ENCODE assay signal across 12 mouse cellular contexts in genomic region chr4:154639591-154640442, GRCm38 (mm10). TPM values are rescaled to one million over a fixed set of nuclear protein-coding genes. Genes with fewer than 3 reads are reported as not detected.
A peak's percentile ranks its signal among the peaks of the same experiment; 100 is the strongest.
DNase-seq lines count a peak whose midpoint lies in the region; ATAC-seq lines count a peak whose summit lies in the region.
"Had no signal": no experiment of that assay in that cellular context is flagged by ENCODE, and none has a peak within 500 bp of the region (broad histone marks: within the 10 kb centered on the region; RNA-seq: fewer than 3 reads in every experiment).

No protein-coding gene starts in this region.

- ATAC-seq in heart, embryonic 15.5 days (replicated peaks; ENCODE audit: insufficient number of reproducible peaks, insufficient read depth, low FRiP score, low read depth): no peak
- no peak for ATAC-seq in midbrain, embryonic 11.5 days (ENCODE audit: low FRiP score)
- ATAC-seq in midbrain, embryonic 16.5 days: no peak
- ATAC-seq in forebrain, embryonic 12.5 days (ENCODE audit: low FRiP score): no peak
- ATAC-seq in stomach, embryonic 14.5 days (ENCODE audit: insufficient number of reproducible peaks, insufficient read depth, low FRiP score, low read depth): no peak

- peaks cover 79% of the 10 kb centered on the region for H3K27me3 ChIP-seq in heart, embryonic 15.5 days
- H3K27me3 ChIP-seq in midbrain, embryonic 11.5 days (ENCODE audit: control insufficient read depth, insufficient read depth, low read length): peaks cover 91% of the 10 kb centered on the region
- H3K27me3 ChIP-seq in midbrain, embryonic 16.5 days (ENCODE audit: control insufficient read depth, insufficient read depth, low read depth, low read length): peaks cover 69% of the 10 kb centered on the region
- H3K27me3 ChIP-seq in forebrain, embryonic 12.5 days: peaks cover 88% of the 10 kb centered on the region
- H3K27me3 ChIP-seq in stomach, embryonic 14.5 days (ENCODE audit: control insufficient read depth, insufficient read depth, low read length): peaks cover 40% of the 10 kb centered on the region

- H3K4me3 ChIP-seq in heart, embryonic 15.5 days: peak overlapping the region; percentile 27
- no peak overlapping the region for H3K4me3 ChIP-seq in midbrain, embryonic 11.5 days (ENCODE audit: low read depth, low read length)
- no peak overlapping the region for H3K4me3 ChIP-seq in midbrain, embryonic 16.5 days (ENCODE audit: low read depth, low read length)
- peak overlapping the region; percentile 79 for H3K4me3 ChIP-seq in forebrain, embryonic 12.5 days (replicated peaks)
- H3K4me3 ChIP-seq in stomach, embryonic 14.5 days (ENCODE audit: low read depth, low read length): no peak overlapping the region
- H3K4me3 ChIP-seq: liver, embryonic 13.5 days had no signal

- no peaks in the 10 kb centered on the region for H3K36me3 ChIP-seq in heart, embryonic 15.5 days
- no peaks in the 10 kb centered on the region for H3K36me3 ChIP-seq in midbrain, embryonic 11.5 days (ENCODE audit: control insufficient read depth, insufficient read depth, low read length)
- no peaks in the 10 kb centered on the region for H3K36me3 ChIP-seq in midbrain, embryonic 16.5 days (ENCODE audit: control insufficient read depth, insufficient read depth, low read length)
- H3K36me3 ChIP-seq in forebrain, embryonic 12.5 days (replicated peaks): no peaks in the 10 kb centered on the region
- no peaks in the 10 kb centered on the region for H3K36me3 ChIP-seq in stomach, embryonic 14.5 days (ENCODE audit: control insufficient read depth, insufficient read depth, low read length)
- H3K36me3 ChIP-seq: liver, embryonic 13.5 days had no signal

- H3K4me2 ChIP-seq in heart, embryonic 15.5 days: peak overlapping the region; percentile 85
- H3K4me2 ChIP-seq in midbrain, embryonic 11.5 days: no peak overlapping the region
- no peak overlapping the region for H3K4me2 ChIP-seq in midbrain, embryonic 16.5 days (ENCODE audit: low read length)
- H3K4me2 ChIP-seq in forebrain, embryonic 12.5 days: peak overlapping the region; percentile 90
- peak overlapping the region; percentile 72; the same call in 1 of the 2 replicates for H3K4me2 ChIP-seq in stomach, embryonic 14.5 days (replicated peaks; ENCODE audit: low read depth, low read length)
- H3K4me2 ChIP-seq: liver, embryonic 13.5 days had no signal

- no peak overlapping the region for H3K9ac ChIP-seq in heart, embryonic 15.5 days
- no peak overlapping the region for H3K9ac ChIP-seq in midbrain, embryonic 11.5 days (ENCODE audit: low read length)
- no peak overlapping the region for H3K9ac ChIP-seq in midbrain, embryonic 16.5 days (ENCODE audit: low read depth, low read length)
- H3K9ac ChIP-seq in forebrain, embryonic 12.5 days: peak overlapping the region; percentile 94; the same call in 1 of the 2 replicates
- no peak overlapping the region for H3K9ac ChIP-seq in stomach, embryonic 14.5 days (replicated peaks; ENCODE audit: low read depth, low read length)
- H3K9ac ChIP-seq: liver, embryonic 13.5 days had no signal

- H3K9me3 ChIP-seq in heart, embryonic 15.5 days (replicated peaks): no peaks in the 10 kb centered on the region
- no peaks in the 10 kb centered on the region for H3K9me3 ChIP-seq in midbrain, embryonic 11.5 days (ENCODE audit: control insufficient read depth, low read length)
- H3K9me3 ChIP-seq in midbrain, embryonic 16.5 days (replicated peaks; ENCODE audit: control insufficient read depth, low read length, poor library complexity, severe bottlenecking): no peaks in the 10 kb centered on the region
- H3K9me3 ChIP-seq in forebrain, embryonic 12.5 days: no peaks in the 10 kb centered on the region
- H3K9me3 ChIP-seq in stomach, embryonic 14.5 days (ENCODE audit: control insufficient read depth, low read depth, low read length): no peaks in the 10 kb centered on the region
- H3K9me3 ChIP-seq: liver, embryonic 13.5 days had no signal

- no peak for DNase-seq in heart, adult 11 months
- peak; percentile 95 for DNase-seq in midbrain, embryonic 11.5 days (ENCODE audit: low spot score, missing footprints)
- no peak for DNase-seq in thymus, postnatal 0 days (ENCODE audit: low spot score)
- DNase-seq in gastrocnemius, postnatal 10 days: no peak
- DNase-seq: gastrocnemius, postnatal 36 days; liver, embryonic 13.5 days had no signal

- no peak overlapping the region for H3K27ac ChIP-seq in heart, embryonic 15.5 days
- no peak overlapping the region for H3K27ac ChIP-seq in midbrain, embryonic 11.5 days (ENCODE audit: low read depth, low read length)
- H3K27ac ChIP-seq in midbrain, embryonic 16.5 days (ENCODE audit: low read length): no peak overlapping the region
- no peak overlapping the region for H3K27ac ChIP-seq in forebrain, embryonic 12.5 days
- H3K27ac ChIP-seq in stomach, embryonic 14.5 days (ENCODE audit: low read length): no peak overlapping the region
- H3K27ac ChIP-seq: liver, embryonic 13.5 days had no signal

- H3K4me1 ChIP-seq in heart, embryonic 15.5 days (replicated peaks): peaks cover 29% of the 10 kb centered on the region
- peaks cover 28% of the 10 kb centered on the region for H3K4me1 ChIP-seq in midbrain, embryonic 11.5 days (ENCODE audit: control insufficient read depth, insufficient read depth, low read length)
- peaks cover 25% of the 10 kb centered on the region for H3K4me1 ChIP-seq in midbrain, embryonic 16.5 days (ENCODE audit: control insufficient read depth, insufficient read depth, low read length)
- H3K4me1 ChIP-seq in forebrain, embryonic 12.5 days: peaks cover 68% of the 10 kb centered on the region
- peaks cover 6% of the 10 kb centered on the region; the same call in 1 of the 2 replicates for H3K4me1 ChIP-seq in stomach, embryonic 14.5 days (ENCODE audit: control insufficient read depth, insufficient read depth, low read length)

- 36% methylated on average over 13 of the region's 13 CpGs for WGBS in heart, embryonic 15.5 days
- 5% methylated on average over 13 of the region's 13 CpGs for WGBS in midbrain, embryonic 11.5 days
- 9% methylated on average over 13 of the region's 13 CpGs for WGBS in midbrain, embryonic 16.5 days
- WGBS in forebrain, embryonic 12.5 days: 9% methylated on average over 13 of the region's 13 CpGs
- 10% methylated on average over 13 of the region's 13 CpGs for WGBS in stomach, embryonic 14.5 days

RNA-seq across cellular contexts. Expression of gene Prdm16, which starts 3.1 kb away (rescaled TPM):
- 18.6 and 20.9 TPM in 2 replicates for polyA plus RNA-seq in heart, embryonic 15.5 days (2015; fragmentation: Nextera tagmentation; extraction: Ambion mirVana)
- 6.6 and 8.0 TPM in 2 replicates for polyA plus RNA-seq in midbrain, embryonic 11.5 days (2014; fragmentation: Nextera tagmentation; extraction: Ambion mirVana)
- polyA plus RNA-seq in midbrain, embryonic 16.5 days (2015; fragmentation: Nextera tagmentation; extraction: Ambion mirVana): 11.8 and 13.1 TPM in 2 replicates
- 40.5 and 49.4 TPM in 2 replicates for polyA plus RNA-seq in forebrain, embryonic 12.5 days (2016; fragmentation: Nextera tagmentation; extraction: Ambion mirVana)
- polyA plus RNA-seq in stomach, embryonic 14.5 days (2014; fragmentation: Nextera tagmentation; extraction: Ambion mirVana): 18.4 and 21.8 TPM in 2 replicates
- 6.6 and 7.6 TPM in 2 replicates for polyA plus RNA-seq in thymus, postnatal 0 days (2015; fragmentation: Nextera tagmentation; extraction: Ambion mirVana)
- 1 to 10 TPM; 2.7 to 4.1 TPM for total RNA-seq in gastrocnemius, postnatal 10 days (2021)

RNA-seq across cellular contexts. Expression of gene Actrt2, which starts 27.9 kb away (rescaled TPM):
- not detected in 2 replicates for polyA plus RNA-seq in heart, embryonic 15.5 days (2015; fragmentation: Nextera tagmentation; extraction: Ambion mirVana)
- polyA plus RNA-seq in midbrain, embryonic 11.5 days (2014; fragmentation: Nextera tagmentation; extraction: Ambion mirVana): not detected in 2 replicates
- polyA plus RNA-seq in midbrain, embryonic 16.5 days (2015; fragmentation: Nextera tagmentation; extraction: Ambion mirVana): not detected in 2 replicates
- not detected in 2 replicates for polyA plus RNA-seq in forebrain, embryonic 12.5 days (2016; fragmentation: Nextera tagmentation; extraction: Ambion mirVana)
- polyA plus RNA-seq in stomach, embryonic 14.5 days (2014; fragmentation: Nextera tagmentation; extraction: Ambion mirVana): not detected in 2 replicates
- polyA plus RNA-seq in thymus, postnatal 0 days (2015; fragmentation: Nextera tagmentation; extraction: Ambion mirVana): not detected in 2 replicates
- not detected for total RNA-seq in gastrocnemius, postnatal 10 days (2021)
- total RNA-seq: common myeloid progenitor, adult 5-6 weeks; gastrocnemius, postnatal 36 days; layer of hippocampus, adult 18-20 months had no signal
- polyA plus RNA-seq: liver, embryonic 13.5 days had no signal

Comparison
In these comparisons a context has a peak if more than half of its experiments do, and no peak if none do; other contexts are left out.
1. H3K4me2 ChIP-seq: peak in heart, embryonic 15.5 days (single experiment), forebrain, embryonic 12.5 days (single experiment) and stomach, embryonic 14.5 days (single experiment); none in midbrain, embryonic 11.5 days (single experiment) and midbrain, embryonic 16.5 days (single experiment).
2. H3K4me3 ChIP-seq: peak in heart, embryonic 15.5 days (single experiment) and forebrain, embryonic 12.5 days (single experiment); none in midbrain, embryonic 11.5 days (single experiment), midbrain, embryonic 16.5 days (single experiment) and stomach, embryonic 14.5 days (single experiment).